Mouse (Mus musculus) limb, embryonic 12.5 days (tissue): ENCODE measurements around the gene Por. TPM values are rescaled to one million over a fixed set of nuclear protein-coding genes. Genes with fewer than 3 reads are reported as not detected.

Experiments used
- ATAC-seq: fragments of 200-750 bp; cut with Nextera tagmentation; 2 replicates; pipeline ENCODE4 v1.8.0; 2017; ENCODE audit warnings: low read depth, moderate TSS enrichment; ENCODE audit not compliant: insufficient number of reproducible peaks, insufficient read depth, low FRiP score, low TSS enrichment
- H3K27ac ChIP-seq: fragments of 300-500 bp; sonication (generic); 2 replicates; pipeline ENCODE4 v1.5.1; 2016; ENCODE audit warnings: mild to moderate bottlenecking, moderate library complexity
- H3K27me3 ChIP-seq: fragments of 300-500 bp; sonication (generic); 2 replicates; pipeline ENCODE4 v1.6.1; 2016; ENCODE audit warnings: mild to moderate bottlenecking, moderate library complexity
- H3K36me3 ChIP-seq: fragments of 300-500 bp; sonication (generic); 2 replicates; pipeline ENCODE4 v1.6.1; 2016; ENCODE audit warnings: mild to moderate bottlenecking, moderate library complexity
- H3K4me1 ChIP-seq: fragments of 300-500 bp; sonication (generic); replicated peaks from 2 replicates; pipeline ENCODE4 v1.6.1; 2016
- H3K4me2 ChIP-seq: fragments of 300-500 bp; sonication (generic); 2 replicates; pipeline ENCODE4 v1.6.1; 2016; ENCODE audit warnings: mild to moderate bottlenecking, moderate library complexity
- H3K4me3 ChIP-seq: fragments of 300-500 bp; sonication (generic); replicated peaks from 2 replicates; pipeline ENCODE4 v1.5.1; 2016; ENCODE audit warnings: mild to moderate bottlenecking
- H3K9ac ChIP-seq: fragments of 300-500 bp; sonication (generic); replicated peaks from 2 replicates; pipeline ENCODE4 v1.6.1; 2016; ENCODE audit warnings: mild to moderate bottlenecking, moderate library complexity
- H3K9me3 ChIP-seq: fragments of 300-500 bp; sonication (generic); 2 replicates; pipeline ENCODE4 v1.6.1; 2016; ENCODE audit warnings: mild to moderate bottlenecking, moderate library complexity
- WGBS: fragments of 180-500 bp; shearing (Covaris S2); methylation state at CpG from one replicate; pipeline ENCODE4 v1.1.7; 2016; 5-methylcytosine and 5-hydroxymethylcytosine counted together
- polyA plus RNA-seq: library from polyadenylated mRNA; unstranded; fragments of >200 nt; fragmentation: Nextera tagmentation; extraction: Ambion mirVana; gene quantifications from 2 replicates; pipeline ENCODE4 v1.2.1, GENCODE M21; 2016

Gene Por
- polyA plus RNA-seq, 1 experiment from 2014 or later: 114 TPM

- no peak for ATAC-seq
- Histone ChIP-seq H3K27ac (no peak overlapping the region), H3K9me3 (no peaks in the 10 kb centered on the region), H3K4me2 (no peak overlapping the region), H3K4me3 (no peak overlapping the region), H3K4me1 (peaks cover 42% of the 10 kb centered on the region), H3K36me3 (peaks cover 53% of the 10 kb centered on the region), H3K9ac (no peak overlapping the region), H3K27me3 (no peaks in the 10 kb centered on the region)
- 89% methylated on average over 13 of the region's 13 CpGs for WGBS
Measured at GRCm38 (mm10) chr5:135728361-135728760, 58.5 kb downstream of the Por start.

GRCm38 (mm10) chr5:135729351-135729750 lies 59.5 kb downstream of the Por start:
- no peak overlapping the region for H3K4me3 ChIP-seq
- no peak overlapping the region for H3K4me2 ChIP-seq
- WGBS: 90% methylated on average over 13 of the region's 13 CpGs
- H3K27me3 ChIP-seq: no peaks in the 10 kb centered on the region
- peaks cover 32% of the 10 kb centered on the region for H3K4me1 ChIP-seq
- no peaks in the 10 kb centered on the region for H3K9me3 ChIP-seq
- no peak overlapping the region for H3K9ac ChIP-seq
- peaks cover 62% of the 10 kb centered on the region for H3K36me3 ChIP-seq
- no peak overlapping the region for H3K27ac ChIP-seq
- ATAC-seq: no peak

GRCm38 (mm10) chr5:135730278-135730677 lies 60.4 kb downstream of the Por start:
- no peak overlapping the region for H3K4me3 ChIP-seq
- no peak overlapping the region for H3K27ac ChIP-seq
- no peak overlapping the region for H3K9ac ChIP-seq
- peaks cover 23% of the 10 kb centered on the region for H3K4me1 ChIP-seq
- whole genome bisulfite sequencing: 96% methylated on average over 10 of the region's 10 CpGs
- no peaks in the 10 kb centered on the region for H3K9me3 ChIP-seq
- H3K36me3 ChIP-seq: peaks cover 72% of the 10 kb centered on the region
- ATAC-seq: no peak
- H3K27me3 ChIP-seq: no peaks in the 10 kb centered on the region
- H3K4me2 ChIP-seq: no peak overlapping the region

- Histone ChIP-seq H3K9ac (no peak overlapping the region), H3K27me3 (no peaks in the 10 kb centered on the region), H3K9me3 (no peaks in the 10 kb centered on the region), H3K4me3 (no peak overlapping the region), H3K27ac (no peak overlapping the region), H3K36me3 (peaks cover 78% of the 10 kb centered on the region), H3K4me2 (no peak overlapping the region), H3K4me1 (peaks cover 16% of the 10 kb centered on the region)
- 93% methylated on average over 10 of the region's 10 CpGs for WGBS
- ATAC-seq: no peak
Measured at GRCm38 (mm10) chr5:135730916-135731315, 61.1 kb downstream of the Por start.

GRCm38 (mm10) chr5:135731322-135731721 lies 61.5 kb downstream of the Por start:
- 93% methylated on average over 16 of the region's 16 CpGs for WGBS

GRCm38 (mm10) chr5:135733071-135733470 lies 63.2 kb downstream of the Por start:
- Histone ChIP-seq H3K36me3 (peaks cover 98% of the 10 kb centered on the region), H3K9ac (no peak overlapping the region), H3K27ac (no peak overlapping the region), H3K4me2 (no peak overlapping the region), H3K4me3 (no peak overlapping the region), H3K27me3 (no peaks in the 10 kb centered on the region), H3K9me3 (no peaks in the 10 kb centered on the region), H3K4me1 (no peaks in the 10 kb centered on the region)
- ATAC-seq: no peak
- 93% methylated on average over 4 of the region's 4 CpGs for WGBS

More at GRCm38 (mm10) chr5:135731322-135731721, 61.5 kb downstream of the Por start:
- Histone ChIP-seq H3K27ac (no peak overlapping the region), H3K4me2 (no peak overlapping the region), H3K9me3 (no peaks in the 10 kb centered on the region), H3K4me3 (no peak overlapping the region), H3K36me3 (peaks cover 82% of the 10 kb centered on the region), H3K27me3 (no peaks in the 10 kb centered on the region), H3K9ac (no peak overlapping the region), H3K4me1 (peaks cover 12% of the 10 kb centered on the region)
- ATAC-seq: no peak

- H3K36me3 ChIP-seq: peaks cover 94% of the 10 kb centered on the region
- no peak overlapping the region for H3K4me2 ChIP-seq
- 93% methylated on average over 42 of the region's 42 CpGs for WGBS
- no peak overlapping the region for H3K4me3 ChIP-seq
- H3K4me1 ChIP-seq: no peaks in the 10 kb centered on the region
- no peaks in the 10 kb centered on the region for H3K27me3 ChIP-seq
- no peaks in the 10 kb centered on the region for H3K9me3 ChIP-seq
- ATAC-seq: no peak
- no peak overlapping the region for H3K27ac ChIP-seq
- no peak overlapping the region for H3K9ac ChIP-seq
Measured at GRCm38 (mm10) chr5:135734057-135734680, 64.3 kb downstream of the Por start.

GRCm38 (mm10) chr5:135735741-135736140 lies 65.9 kb downstream of the Por start:
- Histone ChIP-seq H3K4me1 (no peaks in the 10 kb centered on the region), H3K27ac (no peak overlapping the region), H3K9me3 (no peaks in the 10 kb centered on the region), H3K27me3 (no peaks in the 10 kb centered on the region), H3K9ac (no peak overlapping the region), H3K36me3 (peaks cover 85% of the 10 kb centered on the region), H3K4me2 (no peak overlapping the region), H3K4me3 (no peak overlapping the region)
- WGBS: 94% methylated on average over 13 of the region's 13 CpGs
- ATAC-seq: no peak

- Histone ChIP-seq H3K27me3 (no peaks in the 10 kb centered on the region), H3K4me3 (no peak overlapping the region), H3K9ac (no peak overlapping the region), H3K4me2 (no peak overlapping the region), H3K27ac (no peak overlapping the region), H3K36me3 (peaks cover 85% of the 10 kb centered on the region), H3K9me3 (no peaks in the 10 kb centered on the region), H3K4me1 (no peaks in the 10 kb centered on the region)
- ATAC-seq: no peak
- 87% methylated on average over 16 of the region's 16 CpGs for WGBS
Measured at GRCm38 (mm10) chr5:135736544-135736943, 66.7 kb downstream of the Por start.

- Histone ChIP-seq H3K9ac (no peak overlapping the region), H3K27ac (no peak overlapping the region), H3K4me3 (no peak overlapping the region), H3K4me1 (no peaks in the 10 kb centered on the region), H3K27me3 (no peaks in the 10 kb centered on the region), H3K9me3 (no peaks in the 10 kb centered on the region), H3K4me2 (no peak overlapping the region), H3K36me3 (peaks cover 83% of the 10 kb centered on the region)
- no peak for ATAC-seq
- 80% methylated on average over 7 of the region's 7 CpGs for WGBS
Measured at GRCm38 (mm10) chr5:135737154-135737553, 67.3 kb downstream of the Por start.

GRCm38 (mm10) chr5:135738266-135738665 lies 68.4 kb downstream of the Por start:
- no peak overlapping the region for H3K4me3 ChIP-seq

GRCm38 (mm10) chr5:135742156-135742555 lies 72.3 kb downstream of the Por start:
- Histone ChIP-seq H3K36me3 (peaks cover 33% of the 10 kb centered on the region), H3K4me3 (no peak overlapping the region), H3K9ac (no peak overlapping the region), H3K27me3 (no peaks in the 10 kb centered on the region), H3K4me1 (peaks cover 19% of the 10 kb centered on the region), H3K9me3 (0 out of 2 replicates have a peak, but pooled peaks cover under 1% of the 10 kb centered on the region), H3K27ac (no peak overlapping the region), H3K4me2 (no peak overlapping the region)
- 69% methylated on average over 10 of the region's 10 CpGs for WGBS
- ATAC-seq: no peak

More at GRCm38 (mm10) chr5:135738266-135738665, 68.4 kb downstream of the Por start:
- H3K27ac ChIP-seq: no peak overlapping the region
- ATAC-seq: no peak
- H3K4me2 ChIP-seq: no peak overlapping the region
- 16% methylated on average over 6 of the region's 6 CpGs for WGBS
- no peaks in the 10 kb centered on the region for H3K27me3 ChIP-seq
- peaks cover 6% of the 10 kb centered on the region for H3K4me1 ChIP-seq
- peaks cover 72% of the 10 kb centered on the region for H3K36me3 ChIP-seq
- H3K9me3 ChIP-seq: no peaks in the 10 kb centered on the region
- H3K9ac ChIP-seq: no peak overlapping the region
